Mouse (Mus musculus) CH12F3 (cell line): ENCODE results near the gene Vmn2r121.

ENCODE experiments used
- in situ Hi-C: fragments of 300-500 bp; cut with MboI; formaldehyde crosslinking; loops from 2 replicates; pipeline ENCODE4 v1.14.3; 2020; ENCODE audit warnings: low sequenced_read_pairs

Vmn2r121 gene

DNA sequence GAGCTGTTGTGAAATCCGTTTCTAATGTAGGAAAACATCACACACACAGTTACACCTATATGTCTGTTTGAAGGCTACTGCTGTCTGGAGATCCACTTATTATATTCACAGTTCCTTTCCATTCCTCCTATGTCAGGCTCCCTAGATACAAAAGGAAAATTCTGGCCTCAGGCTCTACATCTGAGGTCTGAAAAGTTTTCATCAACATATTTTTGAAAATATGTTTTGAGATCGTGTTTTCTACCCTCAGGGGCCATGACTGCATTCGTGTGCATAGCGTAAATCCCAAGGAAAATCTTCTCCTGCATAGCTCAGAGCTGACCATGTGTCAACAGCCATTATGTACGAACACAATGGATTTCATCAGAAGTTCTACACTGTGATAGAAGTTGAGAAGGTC is at the start of gene Vmn2r121:
Vmn2r121 (minus strand) TSS at position 101 of the 400 bp plus-strand sequence.
- in situ Hi-C loops = no loop called here
